Mouse (Mus musculus) thymus, adult 2 months (tissue): ENCODE measurements around the gene Arl14. TPM values are rescaled to one million over a fixed set of nuclear protein-coding genes. Genes with fewer than 3 reads are reported as not detected.

ENCODE experiments used
- DNase-seq: peaks from one replicate; pipeline ENCODE4 v3.0.0; 2021
- H3K27ac ChIP-seq: fragments of 200-500 bp; 2 replicates; pipeline ENCODE4 v1.5.1; 2012; ENCODE audit warnings: low read length, control low read depth; ENCODE audit not compliant: control insufficient read depth, insufficient read depth
- H3K27me3 ChIP-seq: fragments of 200-500 bp; 2 replicates; pipeline ENCODE4 v1.6.1; 2012; ENCODE audit warnings: mild to moderate bottlenecking, low read length, moderate library complexity, mixed read lengths; ENCODE audit not compliant: control insufficient read depth, insufficient read depth
- H3K36me3 ChIP-seq: fragments of 200-500 bp; 2 replicates; pipeline ENCODE4 v1.6.1; 2012; ENCODE audit warnings: mild to moderate bottlenecking, low read length, moderate library complexity; ENCODE audit not compliant: control insufficient read depth, insufficient read depth
- H3K4me1 ChIP-seq: fragments of 200-500 bp; replicated peaks from 2 replicates; pipeline ENCODE4 v1.6.1; 2012; ENCODE audit warnings: low read length; ENCODE audit not compliant: control insufficient read depth, insufficient read depth
- H3K4me3 ChIP-seq: fragments of 200-500 bp; 2 replicates; pipeline ENCODE4 v1.5.1; 2012; ENCODE audit warnings: mild to moderate bottlenecking, low read length, control low read depth, moderate library complexity; ENCODE audit not compliant: control insufficient read depth, insufficient read depth
- CTCF ChIP-seq: fragments of 200-500 bp; IDR thresholded peaks from 2 replicates; pipeline ENCODE4 v1.5.1; 2012; ENCODE audit warnings: mild to moderate bottlenecking, control low read depth, low read length, moderate library complexity, borderline replicate concordance; ENCODE audit not compliant: control insufficient read depth, poor library complexity, insufficient read depth; ENCODE audit errors: extremely low read depth
- POLR2A ChIP-seq: fragments of 200-500 bp; IDR thresholded peaks from 2 replicates; pipeline ENCODE4 v1.6.1; 2012; ENCODE audit warnings: mild to moderate bottlenecking, low read length, control low read depth, moderate library complexity; ENCODE audit not compliant: control insufficient read depth, poor library complexity, insufficient read depth; ENCODE audit errors: extremely low read depth
- WGBS: fragments of 180-500 bp; shearing (Covaris S2); methylation state at CpG from one replicate; pipeline ENCODE4 v1.1.7; 2018; 5-methylcytosine and 5-hydroxymethylcytosine counted together
- polyA plus RNA-seq: library from polyadenylated mRNA; depleted of rRNA; stranded (reverse); fragments of >200 nt; gene quantifications from 2 replicates; pipeline ENCODE4 v1.2.3, GENCODE M21; 2012

Gene Arl14
- polyA plus RNA-seq, 1 experiment = not detected

DNA sequence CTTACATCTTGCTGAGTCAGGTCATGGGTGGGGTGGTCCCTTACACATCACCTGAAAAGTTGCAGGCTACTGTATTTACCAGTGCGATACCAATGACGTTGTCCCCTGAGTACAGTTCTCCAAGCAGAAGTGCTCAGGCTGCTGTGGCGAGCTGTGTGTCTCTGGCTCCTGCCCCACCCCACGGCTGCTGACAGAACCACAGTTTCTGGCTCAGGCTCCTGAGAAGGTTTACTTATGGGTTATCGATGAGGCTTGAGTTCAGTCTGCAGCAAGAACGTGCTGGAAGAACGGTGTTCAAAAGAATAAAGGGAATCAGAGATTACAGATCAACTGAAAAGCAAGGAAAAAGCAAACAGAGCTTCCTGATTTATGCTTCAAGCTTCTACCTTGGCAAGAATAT is 37.0 kb upstream of the Arl14 start:
- TF ChIP-seq POLR2A = no peak
- TF ChIP-seq CTCF = no peak
- no peak for DNase-seq
- Histone ChIP-seq H3K27me3 (no peaks in the 10 kb centered on the region), H3K27ac (no peak overlapping the region), H3K4me1 (0 out of 2 replicates have a peak, but pooled peaks cover 3% of the 10 kb centered on the region), H3K4me3 (no peak overlapping the region), H3K36me3 (no peaks in the 10 kb centered on the region)
- WGBS = 67% methylated on average over 7 of the region's 7 CpGs

DNA sequence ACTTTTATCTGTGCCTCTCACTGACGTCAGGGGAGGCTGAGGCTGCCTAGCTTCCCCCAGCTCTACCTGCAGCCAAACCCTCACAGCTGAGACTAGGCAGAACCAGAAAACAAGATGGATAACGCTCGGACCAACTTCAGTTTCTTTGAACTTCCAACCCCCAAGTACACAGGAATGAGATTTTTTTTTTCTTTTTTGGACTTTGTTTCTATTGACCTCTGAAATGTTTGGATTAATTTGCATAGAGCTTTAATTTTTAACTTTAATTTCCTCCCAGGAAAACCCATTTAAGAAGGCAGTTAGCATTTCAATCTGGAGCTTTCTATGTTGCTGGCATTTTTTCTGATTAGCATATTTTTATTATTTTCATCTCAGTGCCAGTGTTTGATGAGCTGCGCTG is 36.2 kb upstream of the Arl14 start:
- 88% methylated on average over 4 of the region's 4 CpGs for WGBS
- Histone ChIP-seq H3K4me1 (0 out of 2 replicates have a peak, but pooled peaks cover 2% of the 10 kb centered on the region), H3K27ac (no peak overlapping the region), H3K4me3 (no peak overlapping the region), H3K27me3 (no peaks in the 10 kb centered on the region), H3K36me3 (no peaks in the 10 kb centered on the region)
- TF ChIP-seq CTCF = no peak
- TF ChIP-seq POLR2A = no peak
- no peak for DNase-seq

GRCm38 (mm10) chr3:69186643-69187042 is 35.6 kb upstream of the Arl14 start:
- Histone ChIP-seq H3K36me3 (no peaks in the 10 kb centered on the region), H3K4me3 (no peak overlapping the region), H3K27ac (no peak overlapping the region), H3K4me1 (no peaks in the 10 kb centered on the region), H3K27me3 (no peaks in the 10 kb centered on the region)
- TF ChIP-seq CTCF (no peak), POLR2A (no peak)
- DNase-seq = no peak
- 97% methylated on average over 16 of the region's 16 CpGs for WGBS

DNA sequence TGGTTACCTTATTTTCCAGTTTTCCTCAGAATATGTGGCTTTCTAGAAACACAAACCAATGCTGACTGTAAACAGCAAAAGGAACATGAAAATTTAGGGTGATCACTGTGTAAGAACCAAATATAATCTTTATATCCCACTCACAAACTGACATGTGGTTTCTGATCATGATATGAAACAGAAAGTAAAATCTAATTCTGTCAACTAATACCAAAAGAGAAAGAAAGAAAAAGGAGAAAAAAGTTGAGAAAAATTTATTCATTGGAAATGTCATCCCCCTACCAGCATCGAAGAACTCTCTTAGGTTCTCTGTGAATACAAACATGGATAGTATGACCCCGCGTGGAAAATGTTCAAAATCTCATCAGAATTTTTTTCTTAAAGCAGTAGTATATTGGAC is 29.2 kb upstream of the Arl14 start:
- H3K4me1 ChIP-seq = no peaks in the 10 kb centered on the region
- no peaks in the 10 kb centered on the region for H3K27me3 ChIP-seq
- no peaks in the 10 kb centered on the region for H3K36me3 ChIP-seq
- no peak overlapping the region for H3K4me3 ChIP-seq
- H3K27ac ChIP-seq = no peak overlapping the region
- TF ChIP-seq POLR2A (no peak), CTCF (no peak)
- no peak for DNase-seq
- 86% methylated on average over 3 of the region's 3 CpGs for WGBS

DNA sequence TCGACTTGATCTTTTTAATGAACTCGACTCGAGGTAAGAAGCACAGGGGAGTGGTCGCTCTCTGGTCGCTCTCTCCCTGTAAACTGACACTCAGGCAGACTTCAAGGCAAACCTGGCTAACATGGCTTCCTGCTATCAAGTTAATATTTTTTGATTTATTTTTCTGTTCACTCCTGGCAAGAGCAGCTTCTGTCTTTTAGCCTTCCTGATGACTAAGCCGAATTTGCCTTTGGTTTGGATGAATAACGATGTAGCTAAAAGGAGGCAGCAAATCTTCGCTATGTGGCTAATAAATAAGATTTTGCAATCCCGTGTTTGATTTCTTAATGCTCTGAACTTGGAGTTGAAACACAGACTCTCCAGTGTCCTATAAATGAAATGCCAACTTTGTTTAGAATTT is 27.7 kb upstream of the Arl14 start:
- TF ChIP-seq POLR2A = no peak
- no peak overlapping the region for H3K4me3 ChIP-seq
- no peaks in the 10 kb centered on the region for H3K36me3 ChIP-seq
- WGBS = 60% methylated on average over 9 of the region's 9 CpGs
- H3K27ac ChIP-seq = no peak overlapping the region
- no peaks in the 10 kb centered on the region for H3K4me1 ChIP-seq
- H3K27me3 ChIP-seq = no peaks in the 10 kb centered on the region
- DNase-seq = no peak

DNA sequence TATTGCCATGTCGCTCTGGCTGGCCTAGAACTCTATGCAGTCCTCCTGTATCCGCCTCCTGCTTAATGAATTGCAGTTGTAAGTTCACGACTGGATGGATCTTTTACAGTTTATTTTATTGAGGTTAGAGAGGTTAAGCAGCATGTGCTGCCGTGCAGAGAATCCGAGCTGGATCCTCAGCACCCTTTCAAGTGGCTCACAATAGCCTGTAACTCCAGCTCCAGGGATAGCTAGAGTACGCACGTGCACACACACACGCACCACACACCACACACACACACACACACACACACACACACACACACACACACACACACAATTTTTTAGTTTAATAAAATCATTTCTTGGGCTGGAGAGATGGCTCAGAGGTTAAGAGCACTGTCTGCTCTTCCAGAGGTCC is 27.0 kb upstream of the Arl14 start:
- Histone ChIP-seq H3K27me3 (no peaks in the 10 kb centered on the region), H3K4me1 (no peaks in the 10 kb centered on the region), H3K27ac (no peak overlapping the region), H3K4me3 (no peak overlapping the region), H3K36me3 (no peaks in the 10 kb centered on the region)
- WGBS = 95% methylated on average over 8 of the region's 8 CpGs
- TF ChIP-seq POLR2A = no peak
- TF ChIP-seq CTCF = no peak
- DNase-seq = no peak

DNA sequence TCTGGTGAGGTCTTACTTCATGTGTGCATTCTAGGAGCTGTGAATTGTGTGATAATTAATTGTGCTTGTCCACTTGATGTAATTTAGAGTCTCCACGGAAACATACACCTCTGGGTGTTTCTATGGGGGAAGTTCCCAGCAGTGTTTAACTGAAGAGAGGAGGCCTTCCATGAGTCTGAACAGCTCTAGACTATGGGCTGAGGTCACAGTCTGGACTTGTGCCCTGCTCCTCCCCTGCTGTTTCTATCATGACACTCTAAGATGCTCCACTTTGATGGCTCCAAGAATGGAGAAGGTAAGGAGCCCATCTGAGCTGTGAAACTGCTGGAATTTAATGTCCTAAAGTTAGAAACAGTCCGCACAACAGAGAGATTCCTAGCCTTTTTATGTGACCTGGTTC is 24.1 kb upstream of the Arl14 start:
- no peak overlapping the region for H3K4me3 ChIP-seq
- TF ChIP-seq CTCF = no peak
- no peak for TF ChIP-seq POLR2A
- no peak overlapping the region for H3K27ac ChIP-seq
- H3K36me3 ChIP-seq = no peaks in the 10 kb centered on the region
- no peak for DNase-seq
- peaks cover 3% of the 10 kb centered on the region for H3K4me1 ChIP-seq
- 92% methylated on average over 2 of the region's 2 CpGs for WGBS
- no peaks in the 10 kb centered on the region for H3K27me3 ChIP-seq
